Mouse (Mus musculus) forebrain, postnatal 0 days (tissue): ENCODE results near the gene Ap1s3. TPM values are rescaled to one million over a fixed set of nuclear protein-coding genes. Genes with fewer than 3 reads are reported as not detected.

Source experiments
- ATAC-seq: fragments of 200-750 bp; cut with Nextera tagmentation; 2 replicates; pipeline ENCODE4 v1.8.0; 2017; ENCODE audit warnings: mild to moderate bottlenecking, moderate library complexity
- DNase-seq: peaks from one replicate; pipeline ENCODE4 v3.0.0-alpha.2; 2015
- H3K27ac ChIP-seq: fragments of 300-500 bp; sonication (generic); 2 replicates; pipeline ENCODE4 v1.5.1; 2014; ENCODE audit warnings: low read depth, mild to moderate bottlenecking, antibody characterized with exemption, low read length, moderate library complexity, mixed read lengths
- H3K27me3 ChIP-seq: fragments of 300-500 bp; sonication (generic); 2 replicates; pipeline ENCODE4 v1.6.1; 2014; ENCODE audit warnings: mild to moderate bottlenecking, low read length, mixed read lengths; ENCODE audit not compliant: insufficient read depth
- H3K36me3 ChIP-seq: fragments of 300-500 bp; sonication (generic); 2 replicates; pipeline ENCODE4 v1.6.1; 2014; ENCODE audit warnings: mild to moderate bottlenecking, moderate library complexity; ENCODE audit not compliant: insufficient read depth
- H3K4me1 ChIP-seq: fragments of 300-500 bp; sonication (generic); 2 replicates; pipeline ENCODE4 v1.6.1; 2014; ENCODE audit warnings: antibody characterized with exemption; ENCODE audit not compliant: insufficient read depth
- H3K4me2 ChIP-seq: fragments of 300-500 bp; sonication (generic); 2 replicates; pipeline ENCODE4 v1.6.1; 2014; ENCODE audit warnings: low read depth, mild to moderate bottlenecking, moderate library complexity
- H3K4me3 ChIP-seq: fragments of 300-500 bp; sonication (generic); 2 replicates; pipeline ENCODE4 v1.5.1; 2014; ENCODE audit warnings: low read depth, low read length, mixed read lengths
- H3K9ac ChIP-seq: fragments of 300-500 bp; sonication (generic); 2 replicates; pipeline ENCODE4 v1.6.1; 2014; ENCODE audit warnings: mild to moderate bottlenecking
- H3K9me3 ChIP-seq: fragments of 300-500 bp; sonication (generic); 2 replicates; pipeline ENCODE4 v1.6.1; 2016; ENCODE audit warnings: low read length
- CTCF ChIP-seq: sonication (generic); IDR thresholded peaks from 2 replicates; pipeline ENCODE4 v1.5.1; 2016; ENCODE audit warnings: antibody characterized with exemption, control low read depth, low read depth
- WGBS: fragments of 180-500 bp; shearing (Covaris S2); extraction: QIAGEN DNeasy Blood & Tissue Kit; methylation state at CpG from one replicate; pipeline ENCODE4 v1.1.7; 2014; 5-methylcytosine and 5-hydroxymethylcytosine counted together
- polyA plus RNA-seq: library from polyadenylated mRNA; unstranded; fragments of >200 nt; fragmentation: Nextera tagmentation; extraction: Ambion mirVana; gene quantifications from 2 replicates; pipeline ENCODE4 v1.2.1, GENCODE M21; 2015
- total RNA-seq: library from RNA; depleted of rRNA; stranded (reverse); fragments of >200 nt; gene quantifications from 2 replicates; pipeline ENCODE4 v1.2.3, GENCODE M21; 2014

The Ap1s3 gene
- total and polyA plus RNA-seq, 2 experiments from 2014 or later = 0.13 to 0.43 TPM

- Histone ChIP-seq H3K4me1 (peaks cover 7% of the 10 kb centered on the region; the same call in 1 of the 2 replicates), H3K4me2 (no peak overlapping the region), H3K9ac (no peak overlapping the region), H3K27ac (no peak overlapping the region), H3K27me3 (peaks cover 23% of the 10 kb centered on the region), H3K9me3 (no peaks in the 10 kb centered on the region), H3K4me3 (no peak overlapping the region), H3K36me3 (no peaks in the 10 kb centered on the region)
- 79% methylated on average over 9 of the region's 9 CpGs for WGBS
- ATAC-seq (no peak), DNase-seq (no peak)
- TF ChIP-seq CTCF = no peak
Measured at GRCm38 (mm10) chr1:79669419-79669974, 2.3 kb downstream of the Ap1s3 start.

- Histone ChIP-seq H3K9ac (no peak overlapping the region), H3K27me3 (no peaks in the 10 kb centered on the region), H3K4me3 (no peak overlapping the region), H3K4me2 (no peak overlapping the region), H3K4me1 (no peaks in the 10 kb centered on the region), H3K36me3 (no peaks in the 10 kb centered on the region), H3K9me3 (no peaks in the 10 kb centered on the region), H3K27ac (no peak overlapping the region)
- ATAC-seq (no peak), DNase-seq (no peak)
- 89% methylated on average over 4 of the region's 4 CpGs for WGBS
- TF ChIP-seq CTCF = no peak
Measured at GRCm38 (mm10) chr1:79664911-79665310, 6.9 kb downstream of the Ap1s3 start.

GRCm38 (mm10) chr1:79659598-79659997 is 12.2 kb downstream of the Ap1s3 start:
- Histone ChIP-seq H3K4me3 (no peak overlapping the region), H3K27me3 (no peaks in the 10 kb centered on the region), H3K9ac (no peak overlapping the region), H3K27ac (no peak overlapping the region), H3K4me1 (no peaks in the 10 kb centered on the region), H3K4me2 (no peak overlapping the region), H3K9me3 (no peaks in the 10 kb centered on the region), H3K36me3 (no peaks in the 10 kb centered on the region)
- WGBS = 89% methylated on average over 7 of the region's 7 CpGs
- TF ChIP-seq CTCF = no peak
- no peak for DNase-seq
- no peak for ATAC-seq

GRCm38 (mm10) chr1:79657411-79657810 is 14.4 kb downstream of the Ap1s3 start:
- no peak overlapping the region for H3K9ac ChIP-seq
- DNase-seq = peak; percentile 51
- 63% methylated on average over 1 of the region's 1 CpGs for WGBS
- H3K4me2 ChIP-seq = no peak overlapping the region
- no peak overlapping the region for H3K4me3 ChIP-seq
- H3K4me1 ChIP-seq = no peaks in the 10 kb centered on the region
- H3K27ac ChIP-seq = no peak overlapping the region
- TF ChIP-seq CTCF = no peak
- no peaks in the 10 kb centered on the region for H3K36me3 ChIP-seq
- no peaks in the 10 kb centered on the region for H3K27me3 ChIP-seq
- ATAC-seq = no peak
- no peaks in the 10 kb centered on the region for H3K9me3 ChIP-seq

GRCm38 (mm10) chr1:79655819-79656555 is 15.8 kb downstream of the Ap1s3 start:
- Histone ChIP-seq H3K4me1 (no peaks in the 10 kb centered on the region), H3K4me3 (no peak overlapping the region), H3K36me3 (no peaks in the 10 kb centered on the region), H3K27me3 (no peaks in the 10 kb centered on the region), H3K27ac (no peak overlapping the region), H3K9me3 (no peaks in the 10 kb centered on the region), H3K9ac (no peak overlapping the region), H3K4me2 (no peak overlapping the region)
- DNase-seq (no peak), ATAC-seq (no peak)
- 80% methylated on average over 4 of the region's 4 CpGs for WGBS
- TF ChIP-seq CTCF = no peak

- Histone ChIP-seq H3K9me3 (no peaks in the 10 kb centered on the region), H3K4me1 (no peaks in the 10 kb centered on the region), H3K27me3 (no peaks in the 10 kb centered on the region), H3K27ac (no peak overlapping the region), H3K4me3 (no peak overlapping the region), H3K4me2 (no peak overlapping the region), H3K36me3 (no peaks in the 10 kb centered on the region), H3K9ac (no peak overlapping the region)
- DNase-seq (no peak), ATAC-seq (no peak)
- 94% methylated on average over 2 of the region's 2 CpGs for WGBS
- no peak for TF ChIP-seq CTCF
Measured at GRCm38 (mm10) chr1:79654948-79655347, 16.8 kb downstream of the Ap1s3 start.

- no peak overlapping the region for H3K9ac ChIP-seq
- no peak overlapping the region for H3K4me2 ChIP-seq
- H3K9me3 ChIP-seq = no peaks in the 10 kb centered on the region
- DNase-seq (no peak), ATAC-seq (no peak)
- H3K36me3 ChIP-seq = no peaks in the 10 kb centered on the region
- H3K27me3 ChIP-seq = no peaks in the 10 kb centered on the region
- no peak overlapping the region for H3K27ac ChIP-seq
- 95% methylated on average over 6 of the region's 6 CpGs for WGBS
- no peak for TF ChIP-seq CTCF
- no peak overlapping the region for H3K4me3 ChIP-seq
- no peaks in the 10 kb centered on the region for H3K4me1 ChIP-seq
Measured at GRCm38 (mm10) chr1:79643411-79644110, 28.2 kb downstream of the Ap1s3 start.
